Mouse (Mus musculus): Measurements from ENCODE around the gene Hsdl2.

Gene Hsdl2

DNA sequence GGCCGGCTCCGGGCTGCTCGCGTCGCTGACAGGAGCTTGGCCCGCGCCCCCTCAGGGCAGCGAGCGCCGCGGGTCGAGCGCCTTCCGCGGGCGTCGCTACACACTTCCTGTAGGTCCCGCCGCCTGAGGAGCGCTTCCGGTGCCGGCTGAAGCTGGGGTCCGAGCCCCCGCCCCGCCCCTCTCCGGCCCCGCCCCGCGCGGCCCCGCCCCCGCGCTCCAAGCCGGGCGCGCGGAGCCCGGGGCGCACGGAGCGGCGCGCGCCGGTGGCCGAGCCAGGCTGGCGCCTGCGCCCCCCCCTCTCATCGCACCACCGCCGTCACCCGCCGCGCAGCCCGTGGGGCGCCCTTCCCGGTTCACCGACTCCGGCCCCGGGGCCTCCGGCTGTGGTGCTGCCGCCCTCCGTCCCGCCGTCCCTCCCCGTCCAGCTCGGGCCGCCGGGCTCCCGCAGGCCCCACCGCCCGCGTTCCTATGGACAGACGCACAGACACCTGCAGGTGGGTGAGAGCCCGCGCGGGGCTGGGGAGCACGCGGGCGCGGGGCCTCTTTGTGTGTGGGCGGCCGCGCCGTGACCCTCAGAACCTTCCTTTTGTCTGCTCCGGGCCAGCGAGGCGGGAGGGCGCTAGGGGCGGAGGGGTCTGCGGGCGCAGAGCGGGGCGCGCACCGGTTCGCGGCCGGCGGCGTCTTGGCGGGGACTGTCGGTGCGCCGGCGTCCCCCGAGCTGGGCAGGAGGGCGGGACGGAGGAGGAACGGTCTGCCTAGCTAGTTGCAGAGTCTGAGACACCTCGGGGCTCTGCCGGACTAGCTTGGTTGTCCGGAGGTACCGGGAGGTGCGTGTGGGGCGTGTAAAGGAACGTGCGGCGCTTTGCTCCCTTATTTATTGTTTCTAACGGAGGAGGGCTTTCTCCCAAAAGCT, 44.9 kb downstream of the Hsdl2 start, which contains the start of gene E130308A19Rik:
Gene E130308A19Rik, plus strand, starts transcription at position 214 of the 913 bp plus-strand sequence.
- DNase-seq (ENCODE audit: low spot score in 2 of 2), result peak; percentile 84 to 86

- no peak for DNase-seq (ENCODE audit: low spot score in 2 of 2)
Observed at GRCm38 (mm10) chr4:59628255-59628654, 46.9 kb downstream of the Hsdl2 start.

DNA sequence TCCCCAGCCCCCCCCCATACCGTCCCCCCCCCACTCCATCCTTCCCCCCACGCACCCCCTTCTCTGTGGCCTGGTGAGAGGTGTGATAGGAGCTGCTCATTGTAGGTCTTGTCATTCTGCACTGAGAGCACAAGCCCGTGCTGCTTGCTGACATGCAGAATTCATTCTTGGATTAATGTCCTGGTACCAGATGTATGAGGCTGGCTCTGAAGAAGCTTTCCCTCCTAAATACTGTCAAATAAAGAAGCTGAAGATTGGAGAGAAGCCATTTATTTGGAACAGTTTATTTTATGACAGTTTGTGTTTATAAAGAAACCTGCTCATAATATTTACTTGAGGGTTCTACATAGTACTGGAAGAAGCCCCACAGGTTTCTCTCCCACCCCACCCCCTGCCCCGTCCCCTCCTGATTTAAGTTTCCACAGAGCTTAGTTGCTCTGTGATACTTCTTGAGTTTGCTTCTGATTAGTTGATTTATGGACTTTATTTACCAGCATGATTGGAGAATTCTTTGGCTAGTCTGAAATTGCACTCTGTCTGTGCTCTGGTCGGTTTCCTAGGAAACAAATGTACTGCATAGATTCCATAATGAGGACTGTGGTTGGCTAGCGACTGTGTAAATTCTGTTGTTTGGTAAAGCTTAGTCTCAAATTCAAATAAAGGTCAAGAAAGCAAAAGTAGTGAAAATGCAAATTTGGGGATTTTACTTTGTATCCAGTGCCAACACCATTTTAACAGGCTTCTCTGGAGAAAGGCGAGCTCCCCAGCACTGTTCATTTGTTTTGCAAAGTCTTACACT, 47.9 kb downstream of the Hsdl2 start:
- DNase-seq (ENCODE audit: low spot score in 2 of 2), result no peak

DNA sequence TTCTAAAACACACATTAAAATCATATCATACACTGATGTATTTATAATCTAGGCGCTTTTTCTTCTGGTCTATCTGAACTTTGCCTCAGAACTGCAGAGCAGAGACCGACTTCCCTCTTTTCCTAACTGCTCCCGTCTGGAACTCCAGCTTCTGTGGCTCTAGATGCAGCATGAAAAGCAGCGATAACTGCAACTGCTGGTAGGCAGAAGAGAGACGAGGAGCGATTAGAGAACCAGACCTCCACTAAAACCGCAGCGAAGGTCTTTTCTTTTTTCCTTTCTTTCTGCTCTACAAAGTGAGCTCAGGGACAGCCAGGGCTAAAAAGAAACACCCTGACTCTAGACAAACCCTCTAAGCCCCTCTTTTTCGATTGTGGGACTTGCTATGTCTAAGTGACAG, 48.8 kb downstream of the Hsdl2 start:
- DNase-seq (ENCODE audit: low spot score in 2 of 2), result no peak

- DNase-seq (ENCODE audit: low spot score in 2 of 2), result no peak
Observed at GRCm38 (mm10) chr4:59634532-59634931, 53.2 kb downstream of the Hsdl2 start.

GRCm38 (mm10) chr4:59639163-59639562, 57.8 kb downstream of the Hsdl2 start:
- no peak for DNase-seq (ENCODE audit: low spot score in 2 of 2)

DNA sequence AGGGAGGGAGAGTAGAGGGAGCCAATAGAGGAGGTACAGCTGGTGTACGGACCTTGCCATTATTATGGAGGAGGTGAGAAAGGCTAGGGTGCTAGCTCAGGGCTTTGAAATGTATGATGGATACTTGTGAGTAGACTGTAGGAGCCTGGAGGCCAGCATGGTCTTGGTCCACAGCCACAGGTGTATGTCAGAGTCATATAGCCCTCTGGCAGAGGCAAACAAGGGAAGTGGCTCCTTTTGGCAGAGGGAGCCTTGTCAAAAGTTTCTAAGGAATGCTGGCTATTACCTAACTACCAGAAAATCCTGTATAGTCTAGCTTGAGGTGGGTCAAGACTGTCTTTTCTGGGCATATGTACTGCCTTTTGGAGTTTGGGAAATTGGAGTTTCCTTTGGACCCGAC, 59.4 kb downstream of the Hsdl2 start:
- no peak for DNase-seq (ENCODE audit: low spot score in 2 of 2)

- DNase-seq (ENCODE audit: low spot score in 2 of 2), result no peak
Observed at GRCm38 (mm10) chr4:59642039-59642438, 60.7 kb downstream of the Hsdl2 start.

- no peak for DNase-seq (ENCODE audit: low spot score in 2 of 2)
Observed at GRCm38 (mm10) chr4:59642657-59643056, 61.3 kb downstream of the Hsdl2 start.

DNA sequence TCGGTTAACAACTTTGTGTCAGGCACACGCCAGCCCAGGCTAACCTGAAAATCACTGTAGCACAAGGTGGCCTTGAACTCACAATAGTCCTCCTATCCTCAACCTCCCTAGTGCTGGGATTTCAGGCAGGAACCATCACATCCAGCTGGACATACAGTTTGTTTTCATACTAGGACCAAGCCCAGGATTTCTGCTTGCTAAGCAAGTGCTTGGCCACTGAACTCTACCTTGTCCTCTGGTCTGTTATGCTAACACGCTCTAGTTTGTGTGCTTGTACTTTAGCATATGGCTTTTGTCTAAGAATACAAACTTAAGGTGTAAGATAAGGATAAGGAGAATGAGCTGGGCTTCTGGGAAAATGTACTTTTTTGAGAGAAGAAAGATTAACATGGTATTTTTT, 63.1 kb downstream of the Hsdl2 start:
- no peak for DNase-seq (ENCODE audit: low spot score in 2 of 2)

- DNase-seq (ENCODE audit: low spot score in 2 of 2), result no peak
Observed at GRCm38 (mm10) chr4:59644992-59645391, 63.6 kb downstream of the Hsdl2 start.

DNA sequence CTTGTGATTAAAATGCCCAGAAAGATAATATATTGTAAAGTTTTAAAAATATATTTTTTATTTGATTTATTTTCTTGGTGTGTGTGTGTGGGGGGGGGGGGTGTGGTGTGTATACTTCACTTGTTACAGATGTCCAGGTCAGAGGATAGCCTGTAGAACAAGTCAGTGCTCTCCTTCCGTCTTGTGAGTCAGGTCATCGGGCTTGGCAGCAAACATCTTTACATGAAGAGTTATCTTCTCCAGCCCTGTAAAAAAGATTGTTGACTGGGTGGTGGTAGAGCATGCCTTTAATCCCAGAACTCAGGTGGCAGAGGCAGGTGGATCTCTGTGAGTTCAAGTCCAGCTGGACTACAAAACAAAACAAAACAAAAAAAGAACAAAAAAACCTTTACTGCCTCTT, 64.2 kb downstream of the Hsdl2 start:
- DNase-seq (ENCODE audit: low spot score in 2 of 2), result no peak

DNA sequence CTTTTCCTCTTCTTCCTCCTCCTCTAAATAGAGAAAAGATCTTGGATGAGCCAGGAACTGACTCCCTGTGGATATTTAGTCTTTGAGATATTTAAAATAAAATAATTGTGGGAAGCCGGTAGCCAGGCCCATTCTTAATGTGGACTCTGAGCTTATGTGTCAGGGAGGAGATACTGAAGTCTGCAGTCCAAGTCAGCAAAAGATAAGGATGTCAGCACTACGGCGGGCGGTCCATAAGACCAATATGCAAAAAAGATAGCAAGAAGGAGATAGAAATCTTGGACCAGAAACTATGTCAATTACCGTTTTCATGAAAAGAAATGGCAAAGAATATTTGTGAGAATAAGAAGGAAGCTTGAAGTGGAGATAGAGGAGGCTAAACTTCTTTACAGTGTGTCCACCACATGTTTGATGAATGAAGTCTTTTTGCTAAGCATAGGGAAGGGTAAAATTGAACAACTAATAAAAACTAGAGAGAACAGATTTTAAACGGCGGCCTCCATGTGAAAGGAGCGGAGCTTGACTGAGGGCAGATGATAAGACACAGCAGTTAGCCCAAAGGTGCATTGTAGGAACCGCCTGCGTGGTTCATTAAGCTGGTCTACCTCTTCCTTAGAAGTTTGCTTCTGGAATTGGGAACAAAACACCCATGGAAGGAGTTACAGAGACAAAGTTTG, 64.8 kb downstream of the Hsdl2 start:
- DNase-seq (ENCODE audit: low spot score in 2 of 2), result no peak

DNA sequence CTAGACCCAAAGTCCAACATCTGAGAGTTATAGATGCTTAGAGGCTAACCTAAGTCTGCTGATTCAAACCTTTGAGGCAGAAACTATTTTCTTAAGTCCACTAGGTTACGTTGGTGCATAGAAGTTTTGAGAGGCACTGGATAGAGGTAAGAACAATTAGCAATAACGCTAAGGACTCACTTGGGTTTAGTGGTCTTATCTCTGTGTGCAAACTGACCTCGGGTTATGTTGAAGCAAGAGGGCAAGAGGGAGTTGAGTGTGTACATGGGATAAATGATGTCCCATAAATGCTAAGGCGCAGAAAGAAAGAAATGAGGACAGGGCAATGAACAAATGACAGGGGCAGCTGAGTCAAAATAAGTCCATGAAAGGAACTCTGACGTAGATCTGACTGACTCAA, 67.8 kb downstream of the Hsdl2 start:
- DNase-seq (ENCODE audit: low spot score in 2 of 2), result no peak

GRCm38 (mm10) chr4:59652166-59652681, 70.9 kb downstream of the Hsdl2 start:
- no peak for DNase-seq (ENCODE audit: low spot score in 2 of 2)

GRCm38 (mm10) chr4:59656061-59656642, 74.8 kb downstream of the Hsdl2 start:
- no peak for DNase-seq (ENCODE audit: low spot score in 2 of 2)

- DNase-seq (ENCODE audit: low spot score in 2 of 2), result no peak
Observed at GRCm38 (mm10) chr4:59662163-59662562, 80.8 kb downstream of the Hsdl2 start.

DNA sequence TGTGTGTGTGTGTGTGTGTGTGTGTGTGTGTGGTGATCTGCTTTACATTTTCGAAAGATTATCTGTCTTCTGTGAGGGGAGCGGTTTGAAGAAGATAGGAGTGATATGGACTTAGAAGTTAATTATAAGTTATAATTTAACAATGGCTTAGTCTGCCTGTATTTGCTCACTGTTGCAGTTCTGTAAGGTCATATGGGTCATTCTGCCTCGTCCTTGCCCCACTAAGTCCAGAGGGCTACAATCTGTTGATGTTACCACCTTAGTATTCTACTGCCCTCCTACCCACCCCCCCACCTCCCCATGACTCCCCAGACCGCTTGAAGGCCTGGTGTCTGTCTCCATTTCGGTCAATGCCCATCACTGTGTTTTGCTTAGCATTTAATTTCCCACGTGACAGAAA, 82.1 kb downstream of the Hsdl2 start:
- no peak for DNase-seq (ENCODE audit: low spot score in 2 of 2)

DNA sequence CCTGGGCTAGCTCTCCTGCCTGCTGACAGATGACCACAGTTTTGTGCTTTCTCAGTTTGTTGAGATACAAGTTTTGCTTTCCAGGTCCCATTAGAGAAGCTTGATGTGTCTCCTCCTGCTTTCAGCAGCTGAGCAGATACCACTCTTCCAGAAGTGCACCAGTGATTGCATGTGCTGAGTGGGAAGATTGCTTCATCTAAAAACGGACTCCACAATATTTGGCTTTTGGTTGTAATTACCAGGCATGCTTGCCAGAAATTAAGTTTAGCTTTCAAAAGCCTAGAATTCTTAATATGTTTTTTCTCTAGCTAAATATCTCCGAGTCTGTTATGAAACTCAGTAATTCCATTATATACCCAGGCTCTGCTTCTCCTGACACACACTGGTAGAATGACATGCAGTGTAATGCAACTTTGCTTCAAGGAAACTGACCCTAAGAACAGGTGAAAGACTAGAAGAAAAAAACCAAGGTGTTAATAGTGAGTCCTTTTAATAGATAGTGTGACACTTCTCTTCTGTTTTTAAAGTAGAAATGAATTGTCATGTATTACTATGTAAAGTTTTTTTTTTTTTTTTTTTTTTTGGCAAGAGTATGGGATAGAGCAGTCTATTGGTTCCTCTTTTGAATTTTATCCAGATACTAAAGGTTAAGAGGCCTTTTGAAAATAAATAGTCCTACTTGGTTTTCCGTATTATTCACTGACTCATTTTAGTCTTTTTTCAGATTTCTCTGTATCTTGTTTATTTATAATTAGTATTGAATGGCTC, 85.4 kb downstream of the Hsdl2 start:
- no peak for DNase-seq (ENCODE audit: low spot score in 2 of 2)

DNA sequence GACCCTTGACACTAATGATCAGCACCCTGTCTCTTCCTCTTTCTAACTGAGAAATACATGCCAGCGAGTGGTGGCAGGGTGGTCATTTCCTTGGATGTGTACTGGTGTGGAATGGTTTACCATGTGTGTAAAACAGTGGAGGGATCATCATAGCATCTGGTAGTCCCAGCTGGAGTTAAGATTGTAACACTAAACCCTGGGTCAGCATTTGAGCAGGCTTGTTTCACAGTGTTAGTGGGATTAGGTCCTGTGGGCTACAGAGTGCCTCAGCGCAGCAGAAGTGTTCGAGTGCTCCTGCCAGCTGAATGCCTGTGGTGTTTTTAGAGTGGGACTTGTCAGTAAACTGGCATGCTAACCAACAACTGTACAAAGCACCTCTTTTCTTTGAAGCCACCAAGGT, 86.7 kb downstream of the Hsdl2 start:
- no peak for DNase-seq (ENCODE audit: low spot score in 2 of 2)

Measured in spleen, postnatal 36 days (tissue).